Mouse (Mus musculus): ENCODE measurements around the gene Glce.

DNA sequence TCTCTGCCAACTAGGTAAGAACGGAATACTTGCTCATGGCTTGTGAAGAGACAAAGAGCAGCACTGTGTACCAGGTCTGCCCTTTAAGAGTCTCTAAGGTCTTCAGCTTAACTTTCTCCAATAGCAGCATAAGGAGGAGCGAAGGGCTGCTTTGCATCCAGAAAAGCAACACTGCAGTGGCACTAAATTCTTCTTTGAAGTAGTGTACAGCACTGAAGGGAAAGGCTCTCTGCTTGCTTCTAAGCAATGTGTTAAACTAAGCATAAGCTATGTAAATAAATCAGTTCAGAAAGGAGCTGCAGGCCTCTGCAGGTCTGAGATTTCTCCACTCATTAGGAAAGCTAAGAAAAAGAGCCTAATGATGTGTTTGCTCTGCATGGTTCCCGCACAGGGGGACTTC is 40.9 kb downstream of the Glce start:
- TF ChIP-seq CTCF (IDR thresholded peaks at IDR 0.05; ENCODE audit: borderline replicate concordance, control insufficient read depth, extremely low read depth, insufficient read depth, low read length, poor library complexity) (no peak), POLR2A (IDR thresholded peaks at IDR 0.05; ENCODE audit: control insufficient read depth, extremely low read depth, insufficient read depth, low read length, poor library complexity) (no peak)

All from thymus, adult 2 months (tissue).